In the genomic region with DNA sequence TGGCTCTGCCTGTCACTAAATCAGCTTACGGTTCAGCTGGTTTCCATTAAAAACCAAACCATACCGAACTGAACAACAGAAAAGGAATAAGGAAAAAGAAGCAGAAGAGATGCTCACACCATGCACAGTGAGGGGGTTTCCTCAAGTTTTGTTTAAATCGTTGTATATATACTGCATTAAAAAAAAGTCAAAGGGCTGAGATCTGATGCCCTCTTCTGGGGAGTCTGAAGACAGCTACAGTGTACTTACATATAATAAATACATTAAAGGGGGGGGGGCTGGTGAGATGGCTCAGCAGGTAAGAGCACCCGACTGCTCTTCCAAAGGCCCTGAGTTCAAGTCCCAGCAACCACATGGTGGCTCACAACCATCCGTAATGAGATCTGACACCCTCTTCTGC, we compare ENCODE assay signal across 7 mouse cellular contexts. TPM values are rescaled to one million over a fixed set of nuclear protein-coding genes. Genes with fewer than 3 reads are reported as not detected.
DNase-seq lines count a peak whose midpoint lies in the region; ATAC-seq and TF ChIP-seq lines count a peak whose summit lies in the region.
"Not testable (repeated sequence)": the region's sequence is repeated elsewhere in the genome, so short reads cannot be mapped to it uniquely, and the experiment has no call there.

No protein-coding gene starts in this region.

- not testable (repeated sequence) for H3K27me3 ChIP-seq in intestine, postnatal 0 days (replicated peaks; ENCODE audit: control insufficient read depth, insufficient read depth, low read length); lung, postnatal 0 days (replicated peaks; ENCODE audit: insufficient read depth, low read length); splenic B cell, adult 2 months (ENCODE audit: control insufficient read depth, insufficient read depth, low read length, poor library complexity, severe bottlenecking)

- not testable (repeated sequence) for H3K4me3 ChIP-seq in gastrocnemius, adult 2 months; intestine, postnatal 0 days (ENCODE audit: low read depth, low read length); lung, postnatal 0 days (ENCODE audit: low read depth, low read length)

- not testable (repeated sequence) for TF ChIP-seq POLR2A in brain, embryonic 14.5 days (IDR thresholded peaks at IDR 0.05; ENCODE audit: borderline replicate concordance, extremely low read depth, insufficient read depth, insufficient read length, poor library complexity, severe bottlenecking)

- WGBS in intestine, postnatal 0 days = 71% methylated on average over 5 of the region's 5 CpGs
- WGBS in lung, postnatal 0 days = 85% methylated on average over 5 of the region's 5 CpGs

- not testable (repeated sequence) for TF ChIP-seq EP300 in lung, postnatal 0 days (IDR thresholded peaks at IDR 0.05)

- H3K4me2 ChIP-seq in intestine, postnatal 0 days (replicated peaks; ENCODE audit: low read depth); lung, postnatal 0 days (replicated peaks; ENCODE audit: low read depth, low read length): not testable (repeated sequence)

- intact Hi-C loops in gastrocnemius, adult 2 months (cut with DNase I) = loop anchor here (10.0 kb wide), 1 partner anchor 215 kb away; no protein-coding TSS in a partner anchor

- peak; percentile 52 for DNase-seq in CD4-positive, CD25-positive, alpha-beta regulatory T cell, adult 2 months (ENCODE audit: low read depth, low spot score)
- DNase-seq in brain, embryonic 14.5 days (ENCODE audit: low read depth) = peak; percentile 20
- not testable (repeated sequence) for DNase-seq in gastrocnemius, adult 2 months
- DNase-seq in lung, postnatal 0 days (ENCODE audit: low spot score) = peak; percentile 14
- peak; percentile 47 for DNase-seq in splenic B cell, adult 2 months (ENCODE audit: low read depth, low spot score)
- peak; percentile 11 to 43 for DNase-seq in thymus, postnatal 36 days

- not testable (repeated sequence) for ATAC-seq in intestine, postnatal 0 days; lung, postnatal 0 days

- not testable (repeated sequence) for H3K27ac ChIP-seq in gastrocnemius, adult 2 months; intestine, postnatal 0 days (ENCODE audit: low read depth, low read length); lung, postnatal 0 days (ENCODE audit: low read length)

- H3K9ac ChIP-seq in intestine, postnatal 0 days (ENCODE audit: low read depth, low read length); lung, postnatal 0 days (replicated peaks; ENCODE audit: low read depth): not testable (repeated sequence)

- not testable (repeated sequence) for H3K4me1 ChIP-seq in intestine, postnatal 0 days (replicated peaks; ENCODE audit: control insufficient read depth, insufficient read depth, low read length); lung, postnatal 0 days (ENCODE audit: insufficient read depth, low read depth, low read length)

- peaks cover 54% of the 10 kb centered on the region for H3K36me3 ChIP-seq in intestine, postnatal 0 days (ENCODE audit: control insufficient read depth, insufficient read depth)
- H3K36me3 ChIP-seq in lung, postnatal 0 days (ENCODE audit: insufficient read depth, low read length); splenic B cell, adult 2 months (ENCODE audit: control insufficient read depth, insufficient read depth, low read length, poor library complexity, severe bottlenecking): not testable (repeated sequence)

- not testable (repeated sequence) for H3K9me3 ChIP-seq in intestine, postnatal 0 days (ENCODE audit: control insufficient read depth); lung, postnatal 0 days (ENCODE audit: low read length)

- not testable (repeated sequence) for TF ChIP-seq CTCF in brain, embryonic 14.5 days (IDR thresholded peaks at IDR 0.05; ENCODE audit: borderline replicate concordance, extremely low read depth, insufficient read depth, insufficient read length)
- TF ChIP-seq CTCF in gastrocnemius, adult 2 months (IDR thresholded peaks at IDR 0.05) = peak; percentile 15; the same call in 1 of the 2 replicates
- peak; percentile 38 for TF ChIP-seq CTCF in intestine, postnatal 0 days (IDR thresholded peaks at IDR 0.05; ENCODE audit: low read depth)
- TF ChIP-seq CTCF in lung, postnatal 0 days (IDR thresholded peaks at IDR 0.05) = peak; percentile 29

RNA-seq across cellular contexts. Expression of a gene that starts 22.0 kb away (rescaled TPM):
- 14.6 and 16.5 TPM in 2 replicates for polyA plus RNA-seq in brain, embryonic 14.5 days (2012; rRNA removed)
- total RNA-seq in gastrocnemius, adult 2 months (2021) = 10 to 100 TPM; 15.6 to 22.2 TPM
- polyA plus RNA-seq in intestine, postnatal 0 days (2015; fragmentation: Nextera tagmentation; extraction: Ambion mirVana) = 3.8 and 4.5 TPM in 2 replicates
- 4.6 and 5.9 TPM in 2 replicates for polyA plus RNA-seq in lung, postnatal 0 days (2015; fragmentation: Nextera tagmentation; extraction: Ambion mirVana)

RNA-seq across cellular contexts. Expression of a gene that starts 26.0 kb away (rescaled TPM):
- 14.7 and 17.1 TPM in 2 replicates for polyA plus RNA-seq in brain, embryonic 14.5 days (2012; rRNA removed)
- total RNA-seq in gastrocnemius, adult 2 months (2021) = 10 to 100 TPM; 30.5 to 31.4 TPM
- polyA plus RNA-seq in intestine, postnatal 0 days (2015; fragmentation: Nextera tagmentation; extraction: Ambion mirVana) = 4.7 and 5.0 TPM in 2 replicates
- 2.7 and 2.9 TPM in 2 replicates for polyA plus RNA-seq in lung, postnatal 0 days (2015; fragmentation: Nextera tagmentation; extraction: Ambion mirVana)

RNA-seq across cellular contexts. Expression of a gene that starts 40.2 kb away (rescaled TPM):
- polyA plus RNA-seq in brain, embryonic 14.5 days (2012; rRNA removed) = 12.0 and 14.8 TPM in 2 replicates
- total RNA-seq in gastrocnemius, adult 2 months (2021) = 1 to 10 TPM; 6.3 to 6.8 TPM
- 6.4 and 8.3 TPM in 2 replicates for polyA plus RNA-seq in intestine, postnatal 0 days (2015; fragmentation: Nextera tagmentation; extraction: Ambion mirVana)
- polyA plus RNA-seq in lung, postnatal 0 days (2015; fragmentation: Nextera tagmentation; extraction: Ambion mirVana) = 12.8 and 14.1 TPM in 2 replicates

RNA-seq across cellular contexts. Expression of a gene that starts 41.8 kb away (rescaled TPM):
- 420 and 445 TPM in 2 replicates for polyA plus RNA-seq in brain, embryonic 14.5 days (2012; rRNA removed)
- 10 to 100 TPM; 14.4 to 25.0 TPM for total RNA-seq in gastrocnemius, adult 2 months (2021)
- polyA plus RNA-seq in intestine, postnatal 0 days (2015; fragmentation: Nextera tagmentation; extraction: Ambion mirVana) = 213 and 223 TPM in 2 replicates
- polyA plus RNA-seq in lung, postnatal 0 days (2015; fragmentation: Nextera tagmentation; extraction: Ambion mirVana) = 152 TPM in 2 replicates
